Mouse (Mus musculus): Measurements from ENCODE around the gene Nubp1.

Gene Nubp1

GRCm38 (mm10) chr16:10411764-10412746, at the start of gene Nubp1:
Nubp1 (plus strand) TSS chr16:10411948.
- peak; percentile 96 for DNase-seq (ENCODE audit: low read depth, low spot score)

GRCm38 (mm10) chr16:10363061-10363460, 48.7 kb upstream of the Nubp1 start:
- no peak for DNase-seq (ENCODE audit: low read depth, low spot score)

- no peak for DNase-seq (ENCODE audit: low read depth, low spot score)
These were observed 46.0 kb upstream of the Nubp1 start for GRCm38 (mm10) chr16:10365796-10366195.

- DNase-seq (ENCODE audit: low read depth, low spot score), result no peak
These were observed 45.2 kb upstream of the Nubp1 start for GRCm38 (mm10) chr16:10366240-10367217.

- DNase-seq (ENCODE audit: low read depth, low spot score), result peak; percentile 42
These were observed 42.2 kb upstream of the Nubp1 start for GRCm38 (mm10) chr16:10369468-10369934.

- no peak for DNase-seq (ENCODE audit: low read depth, low spot score)
These were observed 41.8 kb upstream of the Nubp1 start for GRCm38 (mm10) chr16:10369996-10370395.

GRCm38 (mm10) chr16:10372372-10372771, 39.4 kb upstream of the Nubp1 start:
- no peak for DNase-seq (ENCODE audit: low read depth, low spot score)

- peak; percentile 45 for DNase-seq (ENCODE audit: low read depth, low spot score)
These were observed 37.3 kb upstream of the Nubp1 start for GRCm38 (mm10) chr16:10374254-10375011.

GRCm38 (mm10) chr16:10377286-10377685, 34.5 kb upstream of the Nubp1 start:
- no peak for DNase-seq (ENCODE audit: low read depth, low spot score)

GRCm38 (mm10) chr16:10379531-10379930, 32.2 kb upstream of the Nubp1 start:
- no peak for DNase-seq (ENCODE audit: low read depth, low spot score)

GRCm38 (mm10) chr16:10384060-10384497, 27.7 kb upstream of the Nubp1 start:
- DNase-seq (ENCODE audit: low read depth, low spot score), result no peak

- no peak for DNase-seq (ENCODE audit: low read depth, low spot score)
These were observed 27.2 kb upstream of the Nubp1 start for GRCm38 (mm10) chr16:10384544-10384943.

- DNase-seq (ENCODE audit: low read depth, low spot score), result no peak
These were observed 26.5 kb upstream of the Nubp1 start for GRCm38 (mm10) chr16:10385261-10385660.

- DNase-seq (ENCODE audit: low read depth, low spot score), result no peak
These were observed 22.9 kb upstream of the Nubp1 start for GRCm38 (mm10) chr16:10388634-10389365.

GRCm38 (mm10) chr16:10392587-10392986, 19.2 kb upstream of the Nubp1 start:
- DNase-seq (ENCODE audit: low read depth, low spot score), result no peak

GRCm38 (mm10) chr16:10394699-10395540, 16.8 kb upstream of the Nubp1 start, which contains the start of gene Tekt5:
Tekt5 (minus strand) TSS chr16:10395490.
- peak; percentile 59 for DNase-seq (ENCODE audit: low read depth, low spot score)

- no peak for DNase-seq (ENCODE audit: low read depth, low spot score)
These were observed 13.0 kb upstream of the Nubp1 start for GRCm38 (mm10) chr16:10398755-10399154.

- peak; percentile 83 for DNase-seq (ENCODE audit: low read depth, low spot score)
These were observed 12.6 kb upstream of the Nubp1 start for GRCm38 (mm10) chr16:10399160-10399559.

- DNase-seq (ENCODE audit: low read depth, low spot score), result no peak
These were observed 4.2 kb downstream of the Nubp1 start for GRCm38 (mm10) chr16:10415976-10416375.

All from mesoderm, embryonic 11.5 days (tissue).